ENCODE assay signal across 18 mouse cellular contexts in the genomic region with DNA sequence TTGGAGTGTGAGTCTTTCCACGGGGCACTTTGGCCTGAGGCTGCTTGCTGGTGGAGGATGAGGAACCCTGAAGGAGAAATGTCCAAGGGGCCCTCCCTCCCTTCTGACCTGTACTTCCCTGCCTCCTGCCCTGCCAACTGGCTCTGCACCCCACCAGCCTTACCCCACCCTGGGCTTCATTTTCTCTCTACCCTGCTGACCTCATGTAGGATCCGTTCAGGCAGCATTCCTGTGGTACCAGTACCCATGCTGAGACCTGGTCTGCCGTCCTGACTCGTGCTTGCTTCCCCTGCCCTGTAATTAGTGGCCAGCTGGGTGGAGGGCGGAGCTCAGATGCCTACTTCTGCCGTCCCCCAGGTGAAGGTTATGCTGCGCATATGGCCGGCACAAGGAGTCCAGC. TPM values are rescaled to one million over a fixed set of nuclear protein-coding genes. Genes with fewer than 3 reads are reported as not detected.
A peak's percentile ranks its signal among the peaks of the same experiment; 100 is the strongest.
DNase-seq lines count a peak whose midpoint lies in the region; ATAC-seq lines count a peak whose summit lies in the region.
"Had no signal": no experiment of that assay in that cellular context is flagged by ENCODE, and none has a peak within 500 bp of the region (broad histone marks: within the 10 kb centered on the region; RNA-seq: fewer than 3 reads in every experiment).

No protein-coding gene starts in this region.

- H3K4me2 ChIP-seq in forebrain, embryonic 16.5 days (ENCODE audit: low read length), result no peak overlapping the region
- H3K4me2 ChIP-seq in limb, embryonic 12.5 days, result no peak overlapping the region
- no peak overlapping the region for H3K4me2 ChIP-seq in forebrain, embryonic 13.5 days
- no peak overlapping the region for H3K4me2 ChIP-seq in midbrain, embryonic 14.5 days (ENCODE audit: low read length)
- H3K4me2 ChIP-seq: heart, embryonic 15.5 days had no signal

- 72% methylated on average over 8 of the region's 8 CpGs for WGBS in forebrain, embryonic 10.5 days
- WGBS in forebrain, embryonic 16.5 days, result 65% methylated on average over 8 of the region's 8 CpGs
- 59% methylated on average over 8 of the region's 8 CpGs for WGBS in limb, embryonic 12.5 days
- 62% methylated on average over 8 of the region's 8 CpGs for WGBS in limb, embryonic 10.5 days
- 70% methylated on average over 8 of the region's 8 CpGs for WGBS in forebrain, embryonic 13.5 days
- WGBS in midbrain, embryonic 14.5 days, result 74% methylated on average over 8 of the region's 8 CpGs

- peaks cover 73% of the 10 kb centered on the region for H3K36me3 ChIP-seq in forebrain, embryonic 10.5 days (replicated peaks)
- peaks cover 22% of the 10 kb centered on the region for H3K36me3 ChIP-seq in forebrain, embryonic 16.5 days (ENCODE audit: control insufficient read depth, insufficient read depth)
- peaks cover 74% of the 10 kb centered on the region for H3K36me3 ChIP-seq in limb, embryonic 12.5 days
- H3K36me3 ChIP-seq in limb, embryonic 10.5 days, result peaks cover 70% of the 10 kb centered on the region
- peaks cover 77% of the 10 kb centered on the region for H3K36me3 ChIP-seq in forebrain, embryonic 13.5 days (ENCODE audit: poor library complexity, severe bottlenecking)
- peaks cover 42% of the 10 kb centered on the region for H3K36me3 ChIP-seq in midbrain, embryonic 14.5 days (ENCODE audit: control insufficient read depth, insufficient read depth, low read length)
- H3K36me3 ChIP-seq: heart, embryonic 15.5 days had no signal

- H3K27ac ChIP-seq in forebrain, embryonic 10.5 days, result peak overlapping the region; percentile 79; the same call in 1 of the 2 replicates
- H3K27ac ChIP-seq in forebrain, embryonic 16.5 days (ENCODE audit: low read length), result no peak overlapping the region; the same call in 1 of the 2 replicates
- H3K27ac ChIP-seq in limb, embryonic 12.5 days, result no peak overlapping the region
- no peak overlapping the region for H3K27ac ChIP-seq in limb, embryonic 10.5 days
- H3K27ac ChIP-seq in forebrain, embryonic 13.5 days, result peak overlapping the region; percentile 91
- 0 out of 2 replicates have a peak overlapping the region, but pooled peaks have one; percentile 5 for H3K27ac ChIP-seq in midbrain, embryonic 14.5 days (replicated peaks; ENCODE audit: low read depth, low read length)
- H3K27ac ChIP-seq: heart, embryonic 15.5 days had no signal

- no peaks in the 10 kb centered on the region for H3K9me3 ChIP-seq in forebrain, embryonic 10.5 days
- no peaks in the 10 kb centered on the region for H3K9me3 ChIP-seq in forebrain, embryonic 16.5 days (ENCODE audit: control insufficient read depth, low read length)
- no peaks in the 10 kb centered on the region for H3K9me3 ChIP-seq in limb, embryonic 12.5 days
- H3K9me3 ChIP-seq in limb, embryonic 10.5 days (replicated peaks), result no peaks in the 10 kb centered on the region
- no peaks in the 10 kb centered on the region for H3K9me3 ChIP-seq in forebrain, embryonic 13.5 days (replicated peaks)
- H3K9me3 ChIP-seq in midbrain, embryonic 14.5 days (ENCODE audit: control insufficient read depth, low read length), result no peaks in the 10 kb centered on the region
- H3K9me3 ChIP-seq: heart, embryonic 15.5 days had no signal

- no peak for DNase-seq in forebrain, embryonic 10.5 days (ENCODE audit: extremely low spot score, low spot score)
- DNase-seq in limb, embryonic 10.5 days (ENCODE audit: low spot score), result no peak
- DNase-seq in midbrain, embryonic 14.5 days, result no peak
- DNase-seq in embryo, embryonic 9.5 days (ENCODE audit: extremely low spot score), result no peak
- DNase-seq in urinary bladder, postnatal 4 days (ENCODE audit: low spot score in 2 of 2), result no peak
- DNase-seq: adrenal gland, postnatal 25 days; cerebellum, adult 9-10 months; heart, postnatal 36 days; kidney, adult 8-10 months; kidney, postnatal 10 days; left cerebral cortex, postnatal 4 days; right cerebral cortex, postnatal 25 days; spleen, adult 18-20 months had no signal

- no peaks in the 10 kb centered on the region for H3K27me3 ChIP-seq in forebrain, embryonic 10.5 days (ENCODE audit: poor library complexity, severe bottlenecking)
- H3K27me3 ChIP-seq in forebrain, embryonic 16.5 days (replicated peaks; ENCODE audit: control insufficient read depth, insufficient read depth, low read length), result no peaks in the 10 kb centered on the region
- no peaks in the 10 kb centered on the region for H3K27me3 ChIP-seq in limb, embryonic 12.5 days
- 0 out of 2 replicates have a peak, but pooled peaks cover 5% of the 10 kb centered on the region for H3K27me3 ChIP-seq in limb, embryonic 10.5 days (ENCODE audit: low read depth, poor library complexity, severe bottlenecking)
- H3K27me3 ChIP-seq in forebrain, embryonic 13.5 days, result no peaks in the 10 kb centered on the region
- no peaks in the 10 kb centered on the region for H3K27me3 ChIP-seq in midbrain, embryonic 14.5 days (ENCODE audit: control insufficient read depth, insufficient read depth, low read length)
- H3K27me3 ChIP-seq: heart, embryonic 15.5 days had no signal

- H3K9ac ChIP-seq in forebrain, embryonic 16.5 days (replicated peaks; ENCODE audit: low read depth, low read length), result no peak overlapping the region
- H3K9ac ChIP-seq in limb, embryonic 12.5 days (replicated peaks), result 0 out of 2 replicates have a peak overlapping the region, but pooled peaks have one; percentile 8
- peak overlapping the region; percentile 6; the same call in 1 of the 2 replicates for H3K9ac ChIP-seq in forebrain, embryonic 13.5 days
- H3K9ac ChIP-seq in midbrain, embryonic 14.5 days (replicated peaks; ENCODE audit: low read length), result no peak overlapping the region
- H3K9ac ChIP-seq: heart, embryonic 15.5 days had no signal

- no peak for ATAC-seq in forebrain, embryonic 16.5 days
- ATAC-seq in limb, embryonic 12.5 days (ENCODE audit: insufficient number of reproducible peaks, insufficient read depth, low FRiP score, low TSS enrichment, low read depth), result no peak
- no peak for ATAC-seq in forebrain, embryonic 13.5 days
- ATAC-seq in midbrain, embryonic 14.5 days (ENCODE audit: low FRiP score, low TSS enrichment), result no peak
- ATAC-seq: inflammation-experienced regulatory T-cells, adult 6 months had no signal

- peaks cover 46% of the 10 kb centered on the region for H3K4me1 ChIP-seq in forebrain, embryonic 10.5 days
- peaks cover 29% of the 10 kb centered on the region for H3K4me1 ChIP-seq in forebrain, embryonic 16.5 days (replicated peaks; ENCODE audit: control insufficient read depth, insufficient read depth, low read length)
- peaks cover 13% of the 10 kb centered on the region for H3K4me1 ChIP-seq in limb, embryonic 12.5 days (replicated peaks)
- H3K4me1 ChIP-seq in limb, embryonic 10.5 days, result peaks cover 61% of the 10 kb centered on the region
- peaks cover 48% of the 10 kb centered on the region for H3K4me1 ChIP-seq in forebrain, embryonic 13.5 days
- peaks cover 24% of the 10 kb centered on the region for H3K4me1 ChIP-seq in midbrain, embryonic 14.5 days (ENCODE audit: control insufficient read depth, insufficient read depth, low read length)

- H3K4me3 ChIP-seq in forebrain, embryonic 10.5 days, result no peak overlapping the region
- H3K4me3 ChIP-seq in forebrain, embryonic 16.5 days (replicated peaks; ENCODE audit: low read length), result no peak overlapping the region
- H3K4me3 ChIP-seq in limb, embryonic 12.5 days (replicated peaks), result no peak overlapping the region
- H3K4me3 ChIP-seq in limb, embryonic 10.5 days, result no peak overlapping the region
- no peak overlapping the region for H3K4me3 ChIP-seq in forebrain, embryonic 13.5 days
- no peak overlapping the region for H3K4me3 ChIP-seq in midbrain, embryonic 14.5 days (replicated peaks; ENCODE audit: low read depth, low read length)
- H3K4me3 ChIP-seq: heart, embryonic 15.5 days had no signal

RNA-seq across cellular contexts. Expression of a gene that starts 26.2 kb away (rescaled TPM):
- polyA plus RNA-seq in forebrain, embryonic 10.5 days (2016; fragmentation: Nextera tagmentation; extraction: Ambion mirVana), result 3.8 and 4.4 TPM in 2 replicates
- 17.3 and 21.2 TPM in 2 replicates for polyA plus RNA-seq in forebrain, embryonic 16.5 days (2015; fragmentation: Nextera tagmentation; extraction: Ambion mirVana)
- 6.6 and 6.7 TPM in 2 replicates for polyA plus RNA-seq in limb, embryonic 12.5 days (2016; fragmentation: Nextera tagmentation; extraction: Ambion mirVana)
- 2.8 and 3.9 TPM in 2 replicates for polyA plus RNA-seq in limb, embryonic 10.5 days (2016; fragmentation: Nextera tagmentation; extraction: Ambion mirVana)
- polyA plus RNA-seq in forebrain, embryonic 13.5 days (2015; fragmentation: Nextera tagmentation; extraction: Ambion mirVana), result 10.9 and 14.4 TPM in 2 replicates
- 6.2 and 7.2 TPM in 2 replicates for polyA plus RNA-seq in midbrain, embryonic 14.5 days (2014; fragmentation: Nextera tagmentation; extraction: Ambion mirVana)
- polyA plus RNA-seq: inflammation-experienced regulatory T-cells, adult 6 months had no signal

Comparison
In these comparisons a context has a peak if more than half of its experiments do, and no peak if none do; other contexts are left out.
1. H3K27ac ChIP-seq: peak in forebrain, embryonic 10.5 days (single experiment), forebrain, embryonic 13.5 days (single experiment) and midbrain, embryonic 14.5 days (single experiment); none in forebrain, embryonic 16.5 days (single experiment), limb, embryonic 12.5 days (single experiment) and limb, embryonic 10.5 days (single experiment).
2. H3K9ac ChIP-seq: peak in limb, embryonic 12.5 days (single experiment) and forebrain, embryonic 13.5 days (single experiment); none in forebrain, embryonic 16.5 days (single experiment) and midbrain, embryonic 14.5 days (single experiment).